Mouse (Mus musculus) CH12F3 (cell line): ENCODE results near the gene Myl4.

Experiments used
- in situ Hi-C: fragments of 300-500 bp; cut with MboI; formaldehyde crosslinking; loops from 2 replicates; pipeline ENCODE4 v1.14.3; 2020; ENCODE audit warnings: low sequenced_read_pairs

Gene Myl4

GRCm38 (mm10) chr11:104599265-104599945 is 48.9 kb downstream of the Myl4 start:
- in situ Hi-C loops = no loop called here

GRCm38 (mm10) chr11:104600675-104601074 is 50.2 kb downstream of the Myl4 start:
- in situ Hi-C loops = no loop called here

DNA sequence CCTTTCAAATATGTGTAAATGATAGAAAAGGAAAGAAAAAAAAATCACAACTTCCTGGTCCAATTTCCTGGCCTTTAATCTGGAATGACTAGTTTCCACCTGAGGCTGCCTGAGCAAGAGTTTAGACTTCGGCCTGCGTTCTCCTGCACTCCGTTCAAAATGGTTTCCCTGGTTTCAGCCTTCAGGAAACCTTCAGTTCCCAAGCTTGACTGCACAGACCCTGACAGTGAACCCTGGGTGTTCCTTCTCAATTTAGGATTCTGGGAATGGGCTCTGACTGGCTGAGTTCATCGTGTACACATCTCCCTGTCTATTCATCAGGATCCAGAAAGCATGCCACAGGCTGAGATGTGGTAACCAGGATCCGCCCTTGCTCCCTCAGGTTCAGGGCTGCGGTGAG is 53.7 kb downstream of the Myl4 start:
- in situ Hi-C loops = no loop called here

GRCm38 (mm10) chr11:104607491-104608245 is 57.2 kb downstream of the Myl4 start, which contains the start of gene Itgb3:
Itgb3 (plus strand) TSS chr11:104608000.
- in situ Hi-C loops = no loop called here

DNA sequence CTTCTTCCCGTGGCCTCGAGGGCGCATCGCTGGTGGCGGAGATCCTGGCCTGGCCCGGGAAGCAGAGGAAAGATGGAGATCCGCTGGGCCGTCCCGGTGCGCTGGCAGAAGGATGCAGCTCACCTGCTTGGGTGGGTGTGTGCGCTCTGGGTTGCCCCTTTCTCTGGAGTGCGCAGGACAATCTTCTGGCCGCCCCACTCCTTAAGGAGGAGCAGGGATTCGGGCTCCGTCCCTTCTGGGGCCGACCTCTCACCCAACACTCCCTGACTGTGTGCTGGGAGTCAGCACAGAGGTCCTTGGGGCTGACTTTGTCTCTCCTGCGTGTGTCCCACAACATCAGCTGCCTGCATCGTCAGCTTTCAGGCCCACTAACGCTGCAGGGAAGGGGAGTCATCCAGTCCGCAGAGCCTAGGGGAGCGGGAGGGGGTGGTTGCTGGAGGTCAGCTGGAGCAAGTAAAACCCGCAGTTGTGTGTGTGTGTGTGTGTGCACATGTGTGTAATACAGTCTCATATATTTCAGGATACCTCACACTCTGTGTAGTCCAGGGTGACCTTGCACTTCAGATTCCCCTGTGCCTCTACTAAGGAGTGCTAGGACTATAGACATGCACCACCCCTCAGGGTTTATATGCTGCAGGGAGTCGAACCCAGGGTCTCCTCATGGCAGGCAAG is 57.9 kb downstream of the Myl4 start:
- in situ Hi-C loops = no loop called here

DNA sequence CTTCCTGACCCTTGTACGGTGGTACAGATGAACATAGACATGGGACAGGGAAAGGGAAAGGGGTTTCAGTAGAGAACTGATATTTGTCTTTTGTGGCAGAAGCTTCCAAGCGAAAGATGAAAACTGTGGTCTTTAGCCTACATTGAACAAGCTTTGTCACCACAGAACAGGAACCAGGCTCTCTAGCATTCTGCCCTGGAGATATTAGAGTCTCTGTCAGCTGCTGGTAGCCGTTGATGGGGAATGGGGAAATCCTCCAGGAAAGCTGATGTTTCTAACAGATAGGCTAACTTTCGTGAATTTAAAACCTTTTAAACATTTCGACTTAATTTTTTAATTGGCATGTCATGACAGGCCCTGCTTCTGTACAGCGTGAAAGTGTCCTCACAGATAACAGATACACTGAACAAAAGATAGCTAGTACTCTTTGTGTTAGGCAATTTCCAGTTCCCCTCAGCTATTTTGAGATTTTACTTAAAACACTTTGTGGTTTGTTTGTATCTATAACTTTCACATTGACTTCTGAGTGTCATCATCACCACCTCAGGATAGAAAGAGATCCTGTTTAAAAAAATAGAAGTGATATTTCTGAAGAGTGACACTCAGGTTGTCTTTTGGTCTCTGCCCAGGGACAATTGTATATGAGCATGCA is 58.7 kb downstream of the Myl4 start:
- in situ Hi-C loops = no loop called here

DNA sequence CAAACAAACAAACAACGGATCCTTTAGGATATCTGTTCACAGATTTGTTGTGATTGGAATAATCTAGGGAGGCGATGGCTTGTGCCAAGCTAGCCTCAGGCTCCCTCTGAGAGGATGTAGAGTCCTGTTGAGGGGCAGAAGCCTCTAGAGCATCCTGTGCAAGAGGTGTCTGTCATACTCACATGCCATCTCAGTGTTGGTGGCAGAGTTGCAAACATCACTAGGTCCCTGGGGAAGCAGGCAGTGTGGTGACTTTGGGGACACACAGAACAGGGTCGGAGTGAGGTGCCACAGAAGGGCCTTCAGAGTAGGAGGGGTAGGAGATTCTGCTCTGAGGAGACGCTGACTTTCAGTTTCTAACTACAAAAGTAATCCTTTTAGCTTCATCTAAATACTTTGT is 59.3 kb downstream of the Myl4 start:
- in situ Hi-C loops = no loop called here

DNA sequence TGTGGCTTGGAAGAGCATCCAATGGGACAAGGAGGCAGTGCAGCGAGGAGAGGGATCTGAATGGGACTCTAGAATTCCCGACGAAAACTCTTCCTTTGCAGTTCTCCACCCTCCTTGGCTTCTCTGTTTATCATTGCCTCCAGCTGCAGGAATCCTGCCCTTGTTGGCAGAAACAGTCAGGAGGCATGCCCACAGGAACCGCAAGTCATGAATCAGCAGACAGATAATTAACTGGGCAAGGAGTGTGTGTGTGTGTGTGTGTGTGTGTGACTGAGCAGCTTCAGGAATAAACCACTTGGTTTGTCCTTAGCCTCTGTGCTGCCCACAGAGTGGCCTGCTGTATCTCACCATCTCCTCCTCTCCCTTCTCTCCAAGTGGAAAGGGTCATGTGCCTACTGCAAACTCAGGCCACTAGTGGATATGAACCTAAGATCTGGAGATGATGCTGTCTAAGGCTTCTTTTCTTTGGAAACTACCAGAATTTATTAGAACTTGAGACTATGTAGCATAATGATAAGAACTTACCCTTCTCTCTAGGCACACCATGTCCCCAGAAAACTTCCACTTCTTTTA is 61.2 kb downstream of the Myl4 start:
- in situ Hi-C loops = no loop called here

GRCm38 (mm10) chr11:104613551-104613950 is 63.1 kb downstream of the Myl4 start:
- in situ Hi-C loops = no loop called here

DNA sequence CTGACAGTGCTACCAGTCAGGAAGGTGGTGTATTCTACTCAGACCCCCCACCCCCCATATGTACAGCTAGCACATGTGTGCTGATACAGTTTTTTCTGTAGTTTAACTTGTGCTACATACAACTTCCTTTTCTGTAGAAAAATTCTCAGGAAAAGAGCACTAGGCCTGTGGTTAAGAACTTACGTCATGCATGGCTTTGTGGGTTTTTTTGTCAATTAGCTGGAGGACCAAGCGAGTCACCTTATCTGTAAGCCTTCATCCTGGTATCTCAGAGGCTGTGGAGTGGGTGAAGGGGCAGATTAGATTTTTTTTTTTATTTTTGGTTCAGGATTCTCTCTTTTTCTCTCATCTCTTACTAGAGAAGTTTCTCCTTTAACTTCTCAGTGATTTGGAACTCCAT is 63.7 kb downstream of the Myl4 start:
- in situ Hi-C loops = no loop called here

- in situ Hi-C loops = no loop called here
Measured at GRCm38 (mm10) chr11:104616182-104616581, 65.7 kb downstream of the Myl4 start.

DNA sequence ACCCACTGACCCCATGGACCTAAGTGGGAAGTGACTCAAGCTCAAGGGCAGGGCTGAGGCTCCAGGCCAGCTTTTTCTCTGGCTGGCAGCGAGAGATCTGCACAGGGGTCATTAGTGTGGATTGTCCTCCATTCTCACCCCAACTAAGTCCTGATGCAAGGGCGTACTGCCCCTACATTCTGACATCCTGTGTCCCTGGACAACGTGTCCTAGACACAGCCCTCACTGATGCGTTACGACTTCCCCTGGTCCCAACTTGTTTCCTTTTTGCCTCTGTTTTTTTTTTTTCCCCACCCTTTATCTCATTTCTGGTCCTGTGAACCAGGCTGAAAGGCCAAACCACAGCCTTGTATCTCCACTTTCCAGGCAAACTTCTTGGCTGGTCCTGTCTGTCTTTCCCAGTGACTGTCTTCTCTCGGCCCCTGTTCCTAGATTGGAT is 68.2 kb downstream of the Myl4 start:
- in situ Hi-C loops = no loop called here

- in situ Hi-C loops = no loop called here
Measured at GRCm38 (mm10) chr11:104619084-104620022, 68.9 kb downstream of the Myl4 start.

DNA sequence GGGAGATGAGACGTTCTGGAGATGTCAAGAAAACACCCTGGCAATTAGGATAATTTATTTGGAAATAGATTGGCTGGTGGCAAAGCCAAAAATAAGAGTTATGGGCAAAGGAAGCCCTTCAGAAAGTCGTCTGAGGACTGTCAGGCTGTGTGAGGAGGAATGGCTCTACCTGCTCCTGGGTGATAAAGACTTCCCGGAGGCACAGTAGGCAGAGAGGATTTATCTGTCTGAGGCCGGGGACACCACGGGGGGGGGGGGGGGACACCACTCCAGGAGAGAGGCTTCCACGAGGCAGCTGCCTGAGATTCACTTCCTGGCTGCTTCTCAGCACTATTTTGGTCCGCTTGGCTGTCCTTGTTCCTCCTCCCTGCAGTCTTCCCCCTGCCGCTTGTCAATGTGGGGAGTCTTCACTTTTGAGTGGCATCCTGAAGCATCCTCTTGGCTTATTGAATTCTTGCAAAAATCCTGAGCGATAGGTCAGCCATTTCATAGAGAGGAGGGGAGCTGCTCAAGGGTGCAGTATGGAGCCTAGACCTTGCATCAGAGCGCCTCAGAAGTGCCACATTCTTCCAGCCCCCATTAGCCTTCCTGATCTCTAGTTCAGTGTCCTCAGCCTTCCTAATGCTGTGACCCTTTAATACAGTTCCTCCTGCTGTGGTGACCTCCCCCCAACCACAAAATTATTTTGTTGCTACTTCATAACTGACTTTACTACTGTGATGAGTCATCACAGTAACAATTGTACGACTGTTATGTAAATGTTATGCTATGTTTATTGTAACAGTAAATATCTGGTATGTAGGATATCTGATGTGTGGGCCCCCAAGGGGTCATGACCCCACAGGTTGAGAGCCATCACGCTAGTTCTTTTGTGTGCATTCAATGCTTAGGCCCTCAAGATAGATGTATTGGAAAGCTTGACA is 71.8 kb downstream of the Myl4 start:
- in situ Hi-C loops = no loop called here

DNA sequence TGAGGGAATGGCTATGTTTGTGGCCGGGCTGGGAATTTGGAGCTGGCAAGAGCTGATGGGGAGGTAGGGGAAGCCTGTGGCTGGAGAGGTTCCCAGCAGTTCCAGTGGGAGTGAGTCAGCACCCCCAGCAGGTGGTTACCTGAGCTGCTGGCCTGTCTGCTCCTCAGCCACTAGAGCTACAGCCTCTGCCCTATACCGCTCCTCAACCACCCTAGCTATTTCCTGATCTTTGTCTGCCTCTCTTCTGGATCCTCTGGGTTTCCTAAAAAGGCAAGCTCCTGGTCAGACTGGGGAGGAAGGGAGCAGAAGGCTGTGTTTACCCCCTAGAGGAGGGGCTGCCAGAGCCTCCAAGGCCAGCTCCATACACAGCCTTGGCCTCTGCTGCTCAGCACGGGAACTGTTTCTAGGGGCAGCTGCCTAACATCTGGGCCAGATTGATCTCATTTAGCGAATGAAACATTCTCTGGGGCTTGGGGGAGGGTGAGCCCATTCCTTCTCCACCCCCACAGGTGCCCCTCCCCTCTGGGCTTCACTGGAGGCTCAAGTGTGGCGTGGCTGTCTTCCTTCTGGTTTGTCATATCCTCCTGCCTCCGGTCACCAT is 74.4 kb downstream of the Myl4 start:
- in situ Hi-C loops = no loop called here

- in situ Hi-C loops = no loop called here
Measured at GRCm38 (mm10) chr11:104625453-104626402, 75.3 kb downstream of the Myl4 start.

GRCm38 (mm10) chr11:104626635-104627034 is 76.2 kb downstream of the Myl4 start:
- in situ Hi-C loops = no loop called here
